Mouse (Mus musculus) A20 (cell line): ENCODE measurements around the gene Zbtb24.

Source experiments
- DNase-seq: peaks from one replicate; pipeline ENCODE4 v3.0.0-alpha.2; 2011; ENCODE audit warnings: low read depth, low spot score

Gene Zbtb24

GRCm38 (mm10) chr10:41464401-41464955 is 14.3 kb downstream of the Zbtb24 start:
- no peak for DNase-seq

GRCm38 (mm10) chr10:41467325-41467724 is 17.1 kb downstream of the Zbtb24 start:
- DNase-seq: no peak

- DNase-seq: peak; percentile 20
Measured at GRCm38 (mm10) chr10:41470693-41471092, 20.5 kb downstream of the Zbtb24 start.

GRCm38 (mm10) chr10:41472534-41472933 is 22.4 kb downstream of the Zbtb24 start:
- no peak for DNase-seq

- peak; percentile 27 for DNase-seq
Measured at GRCm38 (mm10) chr10:41472962-41473481, 22.8 kb downstream of the Zbtb24 start.

- peak; percentile 80 for DNase-seq
Measured at GRCm38 (mm10) chr10:41473782-41474468, 23.7 kb downstream of the Zbtb24 start.

GRCm38 (mm10) chr10:41474981-41475391 is 24.8 kb downstream of the Zbtb24 start:
- DNase-seq: peak; percentile 58

GRCm38 (mm10) chr10:41476171-41477017 is 26.2 kb downstream of the Zbtb24 start, which contains the start of gene Mical1:
Gene Mical1 (plus strand): TSS chr10:41476314.
- peak; percentile 87 for DNase-seq

GRCm38 (mm10) chr10:41477018-41477277 is 26.8 kb downstream of the Zbtb24 start:
- peak; percentile 70 for DNase-seq

- DNase-seq: peak; percentile 71
Measured at GRCm38 (mm10) chr10:41477278-41478181, 27.3 kb downstream of the Zbtb24 start.

- DNase-seq: no peak
Measured at GRCm38 (mm10) chr10:41479961-41480360, 29.8 kb downstream of the Zbtb24 start.

- no peak for DNase-seq
Measured at GRCm38 (mm10) chr10:41480938-41481880, 31.0 kb downstream of the Zbtb24 start.

- no peak for DNase-seq
Measured at GRCm38 (mm10) chr10:41482446-41482845, 32.3 kb downstream of the Zbtb24 start.

- DNase-seq: no peak
Measured at GRCm38 (mm10) chr10:41485778-41486177, 35.6 kb downstream of the Zbtb24 start.

GRCm38 (mm10) chr10:41486506-41487170 is 36.5 kb downstream of the Zbtb24 start:
- DNase-seq: no peak

GRCm38 (mm10) chr10:41488877-41489276 is 38.7 kb downstream of the Zbtb24 start:
- peak; percentile 12 for DNase-seq

- DNase-seq: no peak
Measured at GRCm38 (mm10) chr10:41489294-41489693, 39.1 kb downstream of the Zbtb24 start.

- peak; percentile 93 for DNase-seq
Measured at GRCm38 (mm10) chr10:41489708-41490517, 39.7 kb downstream of the Zbtb24 start, which contains the start of the genes Smpd2 and Ppil6. Gene Smpd2 (minus strand): TSS chr10:41490369. Gene Ppil6 (plus strand): TSS chr10:41490439.

- no peak for DNase-seq
Measured at GRCm38 (mm10) chr10:41490518-41490873, 40.3 kb downstream of the Zbtb24 start.
